Mouse (Mus musculus) adrenal gland, adult 8-10 months (tissue): ENCODE results near the gene Olfr844. TPM values are rescaled to one million over a fixed set of nuclear protein-coding genes. Genes with fewer than 3 reads are reported as not detected.

Experiments used
- DNase-seq: peaks from one replicate; pipeline ENCODE4 v3.0.0; 2022
- total RNA-seq, 4 experiments: library from RNA; stranded (reverse); gene quantifications; 2 replicates each; pipeline ENCODE4 v1.2.4; 2022

Gene Olfr844
- not detected for total RNA-seq

GRCm38 (mm10) chr9:19316047-19316446, at the start of gene Olfr844:
Olfr844 (plus strand) TSS chr9:19316347.
- no peak for DNase-seq

- no peak for DNase-seq
Measured at GRCm38 (mm10) chr9:19336157-19336556, 20.0 kb downstream of the Olfr844 start, which contains the start of gene Olfr845. Olfr845 (plus strand) TSS chr9:19336457.

- no peak for DNase-seq
Measured at GRCm38 (mm10) chr9:19363905-19364304, 47.8 kb downstream of the Olfr844 start, which contains the start of gene Olfr846. Olfr846 (minus strand) TSS chr9:19364005.

Other genes starting within 250 kb of the Olfr844 start
- gene Olfr836, start 196.0 kb upstream of the Olfr844 start, total RNA-seq = not detected
- not detected for gene Olfr837, start 180.0 kb upstream of the Olfr844 start, total RNA-seq
- gene Olfr839-ps1, start 139.0 kb upstream of the Olfr844 start, total RNA-seq = not detected
- not detected for gene Olfr843, start 64.4 kb upstream of the Olfr844 start, total RNA-seq
- gene Olfr845, start 20.1 kb downstream of the Olfr844 start, total RNA-seq = not detected
- not detected for gene Olfr846, start 47.7 kb downstream of the Olfr844 start, total RNA-seq
- not detected for gene Olfr847, start 62.3 kb downstream of the Olfr844 start, total RNA-seq
- gene Olfr849, start 123.9 kb downstream of the Olfr844 start, total RNA-seq = not detected
- gene Olfr850, start 161.9 kb downstream of the Olfr844 start, total RNA-seq = not detected
- not detected for gene Olfr851, start 176.9 kb downstream of the Olfr844 start, total RNA-seq
- not detected for gene Olfr853, start 224.7 kb downstream of the Olfr844 start, total RNA-seq